Mouse (Mus musculus) forebrain, embryonic 16.5 days (tissue): ENCODE results near the gene Nup188. TPM values are rescaled to one million over a fixed set of nuclear protein-coding genes. Genes with fewer than 3 reads are reported as not detected.

Experiments
- ATAC-seq: fragments of 200-750 bp; cut with Nextera tagmentation; 2 replicates; pipeline ENCODE4 v1.8.0; 2017; ENCODE audit warnings: mild to moderate bottlenecking, moderate library complexity
- H3K27ac ChIP-seq: fragments of 300-500 bp; sonication (generic); 2 replicates; pipeline ENCODE4 v1.5.1; 2014; ENCODE audit warnings: low read length, control low read depth
- H3K27me3 ChIP-seq: fragments of 300-500 bp; sonication (generic); replicated peaks from 2 replicates; pipeline ENCODE4 v1.6.1; 2014; ENCODE audit warnings: low read length; ENCODE audit not compliant: control insufficient read depth, insufficient read depth
- H3K36me3 ChIP-seq: fragments of 300-500 bp; sonication (generic); 2 replicates; pipeline ENCODE4 v1.6.1; 2014; ENCODE audit not compliant: control insufficient read depth, insufficient read depth
- H3K4me1 ChIP-seq: fragments of 300-500 bp; sonication (generic); replicated peaks from 2 replicates; pipeline ENCODE4 v1.6.1; 2014; ENCODE audit warnings: low read length; ENCODE audit not compliant: control insufficient read depth, insufficient read depth
- H3K4me2 ChIP-seq: fragments of 300-500 bp; sonication (generic); 2 replicates; pipeline ENCODE4 v1.6.1; 2014; ENCODE audit warnings: mild to moderate bottlenecking, low read length, control low read depth
- H3K4me3 ChIP-seq: fragments of 300-500 bp; sonication (generic); replicated peaks from 2 replicates; pipeline ENCODE4 v1.5.1; 2014; ENCODE audit warnings: mild to moderate bottlenecking, low read length, control low read depth
- H3K9ac ChIP-seq: fragments of 300-500 bp; sonication (generic); replicated peaks from 2 replicates; pipeline ENCODE4 v1.6.1; 2014; ENCODE audit warnings: low read depth, low read length, control low read depth
- H3K9me3 ChIP-seq: fragments of 300-500 bp; sonication (generic); 2 replicates; pipeline ENCODE4 v1.6.1; 2016; ENCODE audit warnings: low read length; ENCODE audit not compliant: control insufficient read depth
- WGBS: fragments of 180-500 bp; shearing (Covaris S2); extraction: QIAGEN DNeasy Blood & Tissue Kit; methylation state at CpG from one replicate; pipeline ENCODE4 v1.1.7; 2014; 5-methylcytosine and 5-hydroxymethylcytosine counted together
- polyA plus RNA-seq: library from polyadenylated mRNA; unstranded; fragments of >200 nt; fragmentation: Nextera tagmentation; extraction: Ambion mirVana; gene quantifications from 2 replicates; pipeline ENCODE4 v1.2.1, GENCODE M21; 2015

Gene Nup188
- polyA plus RNA-seq, 1 experiment from 2014 or later, result 25.3 TPM

- H3K36me3 ChIP-seq, result peaks cover 48% of the 10 kb centered on the region
- no peak overlapping the region for H3K9ac ChIP-seq
- no peak overlapping the region for H3K4me3 ChIP-seq
- 92% methylated on average over 2 of the region's 2 CpGs for WGBS
- no peaks in the 10 kb centered on the region for H3K4me1 ChIP-seq
- H3K9me3 ChIP-seq, result no peaks in the 10 kb centered on the region
- no peak for ATAC-seq
- H3K27me3 ChIP-seq, result no peaks in the 10 kb centered on the region
- H3K27ac ChIP-seq, result no peak overlapping the region
- H3K4me2 ChIP-seq, result no peak overlapping the region
Observed at GRCm38 (mm10) chr2:30335324-30335723, 49.1 kb downstream of the Nup188 start.

DNA sequence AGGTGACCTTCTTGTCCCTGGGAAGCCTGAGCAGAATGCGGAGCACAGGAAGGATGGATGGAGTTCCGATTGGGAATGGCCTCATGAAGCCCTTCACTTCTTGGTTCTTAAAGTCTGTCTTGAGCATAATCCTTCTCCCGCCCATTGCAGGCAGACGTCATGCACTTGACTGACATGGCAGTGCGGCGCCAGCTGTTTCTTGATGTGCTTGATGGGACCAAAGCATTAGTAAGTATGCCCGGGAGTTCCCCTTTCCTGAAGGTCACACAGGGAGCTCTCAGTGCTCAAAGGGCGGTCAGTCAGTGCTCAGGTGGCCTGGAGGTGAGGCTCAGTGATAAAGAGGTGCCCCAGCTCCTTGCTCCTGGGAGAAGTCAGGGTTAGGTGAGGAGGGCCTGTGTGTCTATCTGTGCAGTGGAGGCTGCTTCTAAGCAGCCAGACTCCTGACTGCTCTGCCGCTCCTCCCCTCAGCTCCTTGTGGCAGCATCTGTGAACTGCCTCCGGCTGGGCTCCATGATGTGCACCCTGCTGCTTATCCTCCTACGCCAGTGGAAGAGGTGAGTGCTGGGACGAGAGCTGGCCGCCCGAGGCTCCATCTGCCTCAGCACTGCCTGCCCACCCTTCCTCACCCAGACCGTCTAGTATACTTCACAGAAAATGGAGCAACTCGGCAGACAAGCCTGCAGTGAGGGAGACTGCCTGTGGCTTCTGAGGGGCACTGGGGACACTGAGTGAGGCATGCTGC, 50.1 kb downstream of the Nup188 start:
- no peak overlapping the region for H3K4me3 ChIP-seq
- no peak overlapping the region for H3K27ac ChIP-seq
- 88% methylated on average over 16 of the region's 16 CpGs for WGBS
- no peaks in the 10 kb centered on the region for H3K27me3 ChIP-seq
- H3K4me1 ChIP-seq, result no peaks in the 10 kb centered on the region
- no peak overlapping the region for H3K9ac ChIP-seq
- no peak for ATAC-seq
- no peak overlapping the region for H3K4me2 ChIP-seq
- H3K36me3 ChIP-seq, result peaks cover 47% of the 10 kb centered on the region
- H3K9me3 ChIP-seq, result no peaks in the 10 kb centered on the region

DNA sequence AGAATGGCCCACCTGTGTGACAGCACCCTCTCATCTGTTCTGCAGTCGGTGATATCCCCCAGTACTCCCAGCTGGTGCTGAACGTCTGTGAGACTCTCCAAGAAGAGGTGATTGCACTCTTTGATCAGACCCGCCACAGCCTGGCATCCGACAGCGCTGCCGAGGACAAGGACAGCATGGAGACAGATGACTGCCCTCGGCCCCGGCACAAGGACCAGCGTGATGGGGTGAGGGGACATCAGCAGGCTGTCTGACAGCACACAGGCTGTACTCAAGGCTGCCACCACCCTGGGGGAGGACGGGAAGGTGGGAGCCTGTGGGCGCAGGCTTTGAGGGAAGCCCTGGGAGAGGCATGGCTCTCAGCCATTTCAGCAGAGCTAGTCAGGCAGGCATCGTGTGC, 51.0 kb downstream of the Nup188 start:
- ATAC-seq, result no peak
- H3K9ac ChIP-seq, result no peak overlapping the region
- no peak overlapping the region for H3K4me3 ChIP-seq
- no peaks in the 10 kb centered on the region for H3K9me3 ChIP-seq
- H3K36me3 ChIP-seq, result peaks cover 52% of the 10 kb centered on the region
- H3K4me1 ChIP-seq, result no peaks in the 10 kb centered on the region
- 90% methylated on average over 12 of the region's 12 CpGs for WGBS
- H3K27me3 ChIP-seq, result no peaks in the 10 kb centered on the region
- no peak overlapping the region for H3K4me2 ChIP-seq
- H3K27ac ChIP-seq, result no peak overlapping the region

DNA sequence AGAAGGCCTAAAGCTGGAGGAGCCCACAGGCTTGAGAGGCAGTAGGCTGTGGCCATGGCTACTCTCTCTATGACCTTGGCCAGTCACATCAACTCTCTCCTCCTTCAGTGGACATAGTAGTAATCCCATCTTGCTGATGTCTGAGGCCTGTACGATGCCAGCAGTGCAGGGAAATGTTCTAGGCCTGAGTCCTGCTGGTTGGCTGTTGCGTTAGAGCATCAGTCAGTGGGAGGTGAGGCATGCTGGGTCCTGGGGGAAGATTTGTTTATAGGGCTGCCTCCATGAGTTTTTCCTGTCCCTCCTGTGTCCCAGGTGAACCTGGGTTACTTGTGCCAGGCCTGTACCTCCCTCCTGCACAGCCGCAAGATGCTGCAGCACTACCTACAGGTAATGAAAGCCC, 55.9 kb downstream of the Nup188 start:
- Histone ChIP-seq H3K9me3 (no peaks in the 10 kb centered on the region), H3K9ac (no peak overlapping the region), H3K27ac (no peak overlapping the region), H3K27me3 (no peaks in the 10 kb centered on the region), H3K4me1 (no peaks in the 10 kb centered on the region), H3K4me3 (no peak overlapping the region), H3K36me3 (peaks cover 52% of the 10 kb centered on the region), H3K4me2 (no peak overlapping the region)
- WGBS, result 90% methylated on average over 3 of the region's 3 CpGs
- ATAC-seq, result no peak

DNA sequence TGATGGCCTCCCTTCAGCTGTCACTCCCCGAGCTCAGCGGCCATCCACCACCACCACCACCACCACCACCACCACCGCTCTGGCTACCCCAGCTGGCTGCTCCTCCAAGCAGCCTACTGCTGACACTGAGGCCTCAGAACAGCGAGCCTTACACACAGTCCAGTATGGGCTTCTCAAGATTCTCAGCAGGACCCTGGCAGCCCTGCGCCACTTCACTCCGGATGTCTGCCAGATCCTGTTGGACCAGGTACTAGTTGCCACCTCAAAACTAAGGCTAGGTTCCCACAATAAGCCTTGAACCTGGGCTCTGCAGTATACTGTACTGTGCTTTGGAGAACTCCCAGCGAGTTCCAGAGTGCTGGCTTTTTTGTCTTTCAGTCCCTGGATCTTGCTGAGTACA, 56.3 kb downstream of the Nup188 start:
- no peak overlapping the region for H3K9ac ChIP-seq
- H3K27ac ChIP-seq, result no peak overlapping the region
- H3K36me3 ChIP-seq, result peaks cover 47% of the 10 kb centered on the region
- H3K9me3 ChIP-seq, result no peaks in the 10 kb centered on the region
- H3K4me1 ChIP-seq, result no peaks in the 10 kb centered on the region
- no peaks in the 10 kb centered on the region for H3K27me3 ChIP-seq
- ATAC-seq, result no peak
- no peak overlapping the region for H3K4me2 ChIP-seq
- H3K4me3 ChIP-seq, result no peak overlapping the region
- WGBS, result 92% methylated on average over 7 of the region's 7 CpGs

GRCm38 (mm10) chr2:30343601-30344137, 57.5 kb downstream of the Nup188 start:
- Histone ChIP-seq H3K27ac (no peak overlapping the region), H3K27me3 (no peaks in the 10 kb centered on the region), H3K36me3 (peaks cover 52% of the 10 kb centered on the region), H3K4me3 (no peak overlapping the region), H3K4me1 (no peaks in the 10 kb centered on the region), H3K4me2 (no peak overlapping the region), H3K9ac (no peak overlapping the region), H3K9me3 (no peaks in the 10 kb centered on the region)
- WGBS, result 59% methylated on average over 14 of the region's 14 CpGs
- ATAC-seq, result no peak

DNA sequence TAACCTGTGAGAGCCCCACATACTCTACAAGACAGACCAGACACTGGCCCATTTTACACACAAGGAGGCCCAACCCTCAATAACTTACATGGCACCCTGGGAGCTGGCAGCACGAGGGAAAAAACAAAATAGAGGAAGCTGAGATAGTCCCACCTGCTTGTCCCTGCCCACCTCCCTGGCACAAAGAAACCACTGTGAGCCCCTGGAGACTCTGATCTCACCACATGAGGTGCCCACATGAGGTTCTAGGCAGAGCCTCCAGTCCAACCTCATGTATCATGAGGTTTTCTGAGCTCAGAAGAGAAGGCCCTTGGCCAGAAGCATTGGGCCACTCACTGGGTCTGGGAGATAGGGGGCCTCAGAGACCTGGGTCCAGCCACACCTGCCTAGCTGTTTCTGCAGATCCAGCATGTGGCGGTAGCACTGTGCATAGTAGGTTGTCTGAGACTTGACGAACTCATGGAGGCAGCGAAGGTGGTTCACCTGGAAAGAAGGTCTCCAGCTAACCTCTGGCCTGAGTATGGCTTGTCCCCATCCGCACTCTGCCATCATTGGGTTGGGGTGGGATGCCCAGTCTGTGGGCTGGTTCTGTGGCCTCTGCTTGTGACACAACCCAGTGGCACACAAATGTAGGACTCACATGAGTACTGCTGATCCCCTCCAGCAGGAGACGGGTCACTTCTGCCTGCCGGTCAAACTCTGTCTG, 59.9 kb downstream of the Nup188 start:
- no peak overlapping the region for H3K27ac ChIP-seq
- H3K4me2 ChIP-seq, result no peak overlapping the region
- no peaks in the 10 kb centered on the region for H3K27me3 ChIP-seq
- no peak overlapping the region for H3K4me3 ChIP-seq
- H3K36me3 ChIP-seq, result peaks cover 40% of the 10 kb centered on the region
- H3K9ac ChIP-seq, result no peak overlapping the region
- 88% methylated on average over 7 of the region's 7 CpGs for WGBS
- H3K4me1 ChIP-seq, result no peaks in the 10 kb centered on the region
- no peaks in the 10 kb centered on the region for H3K9me3 ChIP-seq
- no peak for ATAC-seq

GRCm38 (mm10) chr2:30349196-30349595, 63.0 kb downstream of the Nup188 start:
- no peak overlapping the region for H3K27ac ChIP-seq
- 96% methylated on average over 6 of the region's 6 CpGs for WGBS
- H3K9me3 ChIP-seq, result no peaks in the 10 kb centered on the region
- peaks cover 19% of the 10 kb centered on the region for H3K36me3 ChIP-seq
- H3K4me2 ChIP-seq, result no peak overlapping the region
- no peaks in the 10 kb centered on the region for H3K4me1 ChIP-seq
- H3K9ac ChIP-seq, result no peak overlapping the region
- no peak overlapping the region for H3K4me3 ChIP-seq
- ATAC-seq, result no peak
- H3K27me3 ChIP-seq, result no peaks in the 10 kb centered on the region

- Histone ChIP-seq H3K4me2 (no peak overlapping the region), H3K4me1 (0 out of 2 replicates have a peak, but pooled peaks cover 2% of the 10 kb centered on the region), H3K4me3 (no peak overlapping the region), H3K36me3 (peaks cover 7% of the 10 kb centered on the region), H3K27ac (no peak overlapping the region), H3K9me3 (no peaks in the 10 kb centered on the region), H3K9ac (no peak overlapping the region), H3K27me3 (no peaks in the 10 kb centered on the region)
- 79% methylated on average over 2 of the region's 2 CpGs for WGBS
- no peak for ATAC-seq
Observed at GRCm38 (mm10) chr2:30351149-30351548, 65.0 kb downstream of the Nup188 start.
